Mouse (Mus musculus) limb, embryonic 14.5 days (tissue): ENCODE results near the gene Tusc2. TPM values are rescaled to one million over a fixed set of nuclear protein-coding genes. Genes with fewer than 3 reads are reported as not detected.

Source experiments
- ATAC-seq: fragments of 200-750 bp; cut with Nextera tagmentation; 2 replicates; pipeline ENCODE4 v1.8.0; 2017; ENCODE audit warnings: low read depth, moderate number of reproducible peaks, moderate TSS enrichment; ENCODE audit not compliant: low FRiP score
- DNase-seq: peaks from one replicate; pipeline ENCODE4 v3.0.0-alpha.2; 2015; ENCODE audit warnings: low spot score
- H3K27ac ChIP-seq: fragments of 300-500 bp; sonication (generic); replicated peaks from 2 replicates; pipeline ENCODE4 v1.5.1; 2014; ENCODE audit warnings: low read depth, mild to moderate bottlenecking, low read length, moderate library complexity, mixed read lengths
- H3K27me3 ChIP-seq: fragments of 300-500 bp; sonication (generic); 2 replicates; pipeline ENCODE4 v1.6.1; 2014; ENCODE audit warnings: low read length, mixed read lengths; ENCODE audit not compliant: control insufficient read depth, insufficient read depth
- H3K36me3 ChIP-seq: fragments of 300-500 bp; sonication (generic); 2 replicates; pipeline ENCODE4 v1.6.1; 2014; ENCODE audit warnings: mild to moderate bottlenecking, low read length, moderate library complexity, mixed read lengths; ENCODE audit not compliant: control insufficient read depth, insufficient read depth
- H3K4me1 ChIP-seq: fragments of 300-500 bp; sonication (generic); 2 replicates; pipeline ENCODE4 v1.6.1; 2014; ENCODE audit warnings: antibody characterized with exemption, low read length, mixed read lengths; ENCODE audit not compliant: control insufficient read depth, insufficient read depth
- H3K4me2 ChIP-seq: fragments of 300-500 bp; sonication (generic); replicated peaks from 2 replicates; pipeline ENCODE4 v1.6.1; 2014; ENCODE audit warnings: low read depth, mild to moderate bottlenecking, low read length, moderate library complexity; ENCODE audit not compliant: severe bottlenecking
- H3K4me3 ChIP-seq: fragments of 300-500 bp; sonication (generic); replicated peaks from 2 replicates; pipeline ENCODE4 v1.5.1; 2014; ENCODE audit warnings: low read length
- H3K9ac ChIP-seq: fragments of 300-500 bp; sonication (generic); 2 replicates; pipeline ENCODE4 v1.6.1; 2014; ENCODE audit warnings: mild to moderate bottlenecking, low read depth, low read length, moderate library complexity; ENCODE audit not compliant: severe bottlenecking
- H3K9me3 ChIP-seq: fragments of 300-500 bp; sonication (generic); 2 replicates; pipeline ENCODE4 v1.6.1; 2016; ENCODE audit warnings: low read length; ENCODE audit not compliant: control insufficient read depth
- POLR2A ChIP-seq: fragments of 200-500 bp; IDR thresholded peaks from 2 replicates; pipeline ENCODE4 v1.8.0; 2012; ENCODE audit warnings: inconsistent platforms, mild to moderate bottlenecking, moderate library complexity, borderline replicate concordance; ENCODE audit not compliant: insufficient read depth, insufficient read length; ENCODE audit errors: extremely low read depth
- WGBS: fragments of 180-500 bp; shearing (Covaris S2); extraction: QIAGEN DNeasy Blood & Tissue Kit; methylation state at CpG from one replicate; pipeline ENCODE4 v1.1.7; 2014; 5-methylcytosine and 5-hydroxymethylcytosine counted together
- polyA plus RNA-seq, 2 experiments: library from polyadenylated mRNA; depleted of rRNA in 1 of 2; stranded (reverse) in 1 of 2; unstranded in 1 of 2; fragments of >200 nt; fragmentation: Nextera tagmentation in 1 of 2; extraction: Ambion mirVana in 1 of 2; gene quantifications; 2 replicates each; pipeline versions ENCODE4 v1.2.1 to v1.2.3; 2012 to 2014

The Tusc2 gene
- polyA plus RNA-seq, 2 experiments = 35.8 to 43.0 TPM

GRCm38 (mm10) chr9:107593101-107593976 is 30.3 kb downstream of the Tusc2 start:
- TF ChIP-seq POLR2A = no peak
- H3K27me3 ChIP-seq = no peaks in the 10 kb centered on the region
- peaks cover 51% of the 10 kb centered on the region for H3K36me3 ChIP-seq
- peaks cover 3% of the 10 kb centered on the region for H3K4me1 ChIP-seq
- ATAC-seq (no peak), DNase-seq (no peak)
- no peaks in the 10 kb centered on the region for H3K9me3 ChIP-seq
- no peak overlapping the region for H3K4me3 ChIP-seq
- H3K9ac ChIP-seq = no peak overlapping the region
- no peak overlapping the region for H3K4me2 ChIP-seq
- WGBS = 78% methylated on average over 11 of the region's 11 CpGs
- H3K27ac ChIP-seq = no peak overlapping the region

DNA sequence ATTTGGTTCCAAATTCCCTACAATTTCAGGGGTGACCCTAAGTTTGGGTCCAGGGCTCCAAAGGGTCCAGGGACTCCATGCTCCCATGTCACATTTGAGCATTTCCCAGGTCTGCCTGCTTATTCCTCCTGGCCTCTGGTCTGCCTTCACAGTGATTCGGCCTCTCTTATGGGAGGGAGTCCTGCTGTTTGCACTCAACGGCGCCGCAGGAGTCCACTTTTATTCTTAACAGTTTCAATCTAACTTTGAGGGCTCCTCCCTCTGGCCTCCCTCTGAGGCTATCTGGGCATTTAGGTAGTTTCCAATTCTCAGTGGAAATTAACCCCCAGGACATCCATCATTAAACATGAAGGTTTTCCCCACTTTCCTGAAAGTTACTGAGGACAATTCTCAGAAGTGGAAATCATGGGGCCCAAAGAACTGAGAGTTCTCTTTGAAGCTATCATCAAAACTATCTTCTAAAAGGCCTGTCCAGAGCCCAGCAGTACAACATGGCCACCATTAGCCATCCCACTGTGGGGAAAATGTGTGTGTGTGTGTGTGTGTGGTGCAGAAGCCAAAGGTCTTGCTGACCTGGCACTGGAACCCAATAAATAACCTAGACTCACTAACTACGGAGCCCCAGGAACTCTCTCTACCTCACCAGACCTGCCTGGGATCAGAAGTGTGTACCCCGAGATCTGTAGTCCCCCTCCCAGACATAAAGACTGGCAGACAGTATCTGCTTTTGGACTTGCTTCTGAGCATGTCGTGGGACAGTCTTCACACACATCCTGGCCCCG is 31.4 kb downstream of the Tusc2 start:
- no peaks in the 10 kb centered on the region for H3K4me1 ChIP-seq
- no peaks in the 10 kb centered on the region for H3K9me3 ChIP-seq
- DNase-seq (no peak), ATAC-seq (no peak)
- no peak overlapping the region for H3K27ac ChIP-seq
- 75% methylated on average over 8 of the region's 8 CpGs for WGBS
- no peak for TF ChIP-seq POLR2A
- H3K9ac ChIP-seq = no peak overlapping the region
- peaks cover 51% of the 10 kb centered on the region for H3K36me3 ChIP-seq
- no peaks in the 10 kb centered on the region for H3K27me3 ChIP-seq
- no peak overlapping the region for H3K4me3 ChIP-seq
- no peak overlapping the region for H3K4me2 ChIP-seq

DNA sequence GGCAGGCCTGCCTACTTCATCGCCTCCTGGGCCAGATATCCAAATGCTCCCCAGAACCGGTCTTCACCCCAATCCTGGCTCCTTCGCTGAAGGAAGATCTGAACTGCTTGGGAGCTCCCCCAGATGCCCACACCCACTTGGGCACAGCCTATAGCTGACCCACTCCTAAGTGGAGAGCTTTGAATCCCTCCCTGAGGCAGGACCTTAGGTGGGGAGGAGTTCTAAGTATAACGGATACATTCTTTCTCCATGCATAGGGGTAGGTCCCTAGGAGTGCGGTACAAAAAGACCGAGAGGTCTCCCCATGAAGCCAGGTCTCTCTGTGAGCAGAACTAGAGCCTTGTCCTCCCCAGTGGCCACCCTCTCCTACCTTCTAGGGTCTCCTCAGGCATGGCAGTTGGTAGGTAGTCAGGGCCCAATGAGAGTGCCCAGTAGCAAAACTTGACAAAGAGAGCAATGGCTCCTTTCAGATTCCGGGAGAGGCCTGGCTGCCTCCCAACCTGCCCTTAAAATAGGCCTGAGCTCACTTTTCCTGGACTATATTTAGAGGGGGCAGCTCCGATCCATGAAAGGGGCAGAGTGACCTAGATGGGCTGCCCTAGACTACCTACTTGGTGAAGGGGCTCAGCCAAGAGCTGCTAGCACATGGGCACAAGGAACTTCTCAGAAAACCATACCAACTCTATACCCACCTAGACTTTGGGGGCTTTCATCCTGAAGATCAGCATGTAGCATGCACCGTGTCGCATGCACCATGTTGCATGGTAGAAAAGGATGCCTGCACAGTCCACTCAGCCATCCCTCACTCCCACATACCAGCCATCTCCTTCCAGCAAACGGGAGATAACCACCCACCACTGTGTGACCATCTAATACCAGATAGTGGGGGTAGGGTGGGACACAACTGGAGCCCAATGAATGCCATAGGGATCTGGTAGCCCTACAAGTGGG is 33.8 kb downstream of the Tusc2 start:
- TF ChIP-seq POLR2A = no peak
- WGBS = 89% methylated on average over 11 of the region's 11 CpGs
- Histone ChIP-seq H3K27ac (no peak overlapping the region), H3K36me3 (peaks cover 32% of the 10 kb centered on the region), H3K4me1 (no peaks in the 10 kb centered on the region), H3K4me3 (no peak overlapping the region), H3K9me3 (no peaks in the 10 kb centered on the region), H3K9ac (no peak overlapping the region), H3K27me3 (no peaks in the 10 kb centered on the region), H3K4me2 (no peak overlapping the region)
- ATAC-seq (no peak), DNase-seq (no peak)

DNA sequence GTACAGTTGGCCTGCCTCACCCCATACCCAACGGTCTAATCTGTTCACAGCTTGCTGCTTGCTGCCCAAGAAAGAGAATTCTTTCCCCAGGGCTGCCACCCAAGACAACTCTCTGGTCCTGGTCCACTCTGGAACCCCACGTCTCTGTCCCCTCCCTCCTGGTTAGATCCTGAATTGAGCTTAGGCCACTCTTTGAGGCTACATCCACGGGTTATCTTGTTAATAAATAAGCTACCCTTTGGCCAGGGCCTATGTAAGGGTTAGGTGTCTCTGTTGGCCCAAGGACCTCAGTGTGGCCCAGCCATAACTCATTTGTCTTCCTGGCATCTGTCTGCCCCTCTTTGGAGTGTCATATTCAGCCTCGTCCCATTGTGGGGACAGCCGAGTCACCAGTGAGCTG is 35.3 kb downstream of the Tusc2 start:
- 83% methylated on average over 5 of the region's 5 CpGs for WGBS
- Histone ChIP-seq H3K9me3 (no peaks in the 10 kb centered on the region), H3K4me3 (no peak overlapping the region), H3K9ac (no peak overlapping the region), H3K27ac (no peak overlapping the region), H3K36me3 (peaks cover 18% of the 10 kb centered on the region), H3K4me1 (peaks cover 6% of the 10 kb centered on the region; the same call in 1 of the 2 replicates), H3K27me3 (no peaks in the 10 kb centered on the region), H3K4me2 (no peak overlapping the region)
- TF ChIP-seq POLR2A = no peak
- DNase-seq (no peak), ATAC-seq (no peak)
